Mouse (Mus musculus): Measurements from ENCODE around the gene Anp32b. TPM values are rescaled to one million over a fixed set of nuclear protein-coding genes. Genes with fewer than 3 reads are reported as not detected.

Gene Anp32b
- polyA plus RNA-seq, 1 experiment from 2014 or later: 271 TPM

- 87% methylated on average over 2 of the region's 2 CpGs for WGBS
- Histone ChIP-seq H3K27ac (ENCODE audit: low read depth, low read length) (no peak overlapping the region), H3K27me3 (ENCODE audit: control insufficient read depth, insufficient read depth, low read length) (no peaks in the 10 kb centered on the region), H3K36me3 (ENCODE audit: control insufficient read depth, insufficient read depth, low read length) (peaks cover 6% of the 10 kb centered on the region), H3K9ac (ENCODE audit: low read length) (no peak overlapping the region), H3K4me2 (ENCODE audit: low read depth) (no peak overlapping the region), H3K4me3 (ENCODE audit: low read depth, low read length) (no peak overlapping the region), H3K4me1 (ENCODE audit: control insufficient read depth, insufficient read depth, low read length) (peaks cover 5% of the 10 kb centered on the region; the same call in 1 of the 2 replicates), H3K9me3 (ENCODE audit: control insufficient read depth, low read length) (no peaks in the 10 kb centered on the region)
- DNase-seq (ENCODE audit: low spot score): no peak
- ATAC-seq (ENCODE audit: insufficient read depth, low FRiP score, low TSS enrichment): no peak
Measured at GRCm38 (mm10) chr4:46458411-46458810, 7.7 kb downstream of the Anp32b start.

GRCm38 (mm10) chr4:46463130-46463830, 12.6 kb downstream of the Anp32b start:
- H3K4me3 ChIP-seq (ENCODE audit: low read depth, low read length): no peak overlapping the region
- no peak overlapping the region for H3K9ac ChIP-seq (ENCODE audit: low read length)
- H3K9me3 ChIP-seq (ENCODE audit: control insufficient read depth, low read length): no peaks in the 10 kb centered on the region
- DNase-seq (ENCODE audit: low spot score): peak; percentile 45
- no peak overlapping the region for H3K4me2 ChIP-seq (ENCODE audit: low read depth)
- no peaks in the 10 kb centered on the region for H3K27me3 ChIP-seq (ENCODE audit: control insufficient read depth, insufficient read depth, low read length)
- no peak overlapping the region for H3K27ac ChIP-seq (ENCODE audit: low read depth, low read length)
- H3K36me3 ChIP-seq (ENCODE audit: control insufficient read depth, insufficient read depth, low read length): peaks cover 21% of the 10 kb centered on the region
- H3K4me1 ChIP-seq (ENCODE audit: control insufficient read depth, insufficient read depth, low read length): no peaks in the 10 kb centered on the region
- no peak for ATAC-seq (ENCODE audit: insufficient read depth, low FRiP score, low TSS enrichment)
- WGBS: 88% methylated on average over 7 of the region's 7 CpGs

- no peak overlapping the region for H3K9ac ChIP-seq (ENCODE audit: low read length)
- H3K4me2 ChIP-seq (ENCODE audit: low read depth): no peak overlapping the region
- WGBS: 94% methylated on average over 3 of the region's 3 CpGs
- ATAC-seq (ENCODE audit: insufficient read depth, low FRiP score, low TSS enrichment): no peak
- no peak overlapping the region for H3K4me3 ChIP-seq (ENCODE audit: low read depth, low read length)
- peaks cover 28% of the 10 kb centered on the region for H3K36me3 ChIP-seq (ENCODE audit: control insufficient read depth, insufficient read depth, low read length)
- H3K27ac ChIP-seq (ENCODE audit: low read depth, low read length): no peak overlapping the region
- no peaks in the 10 kb centered on the region for H3K4me1 ChIP-seq (ENCODE audit: control insufficient read depth, insufficient read depth, low read length)
- DNase-seq (ENCODE audit: low spot score): no peak
- H3K27me3 ChIP-seq (ENCODE audit: control insufficient read depth, insufficient read depth, low read length): no peaks in the 10 kb centered on the region
- H3K9me3 ChIP-seq (ENCODE audit: control insufficient read depth, low read length): no peaks in the 10 kb centered on the region
Measured at GRCm38 (mm10) chr4:46465740-46466139, 15.0 kb downstream of the Anp32b start.

- ATAC-seq (ENCODE audit: insufficient read depth, low FRiP score, low TSS enrichment) (no peak), DNase-seq (ENCODE audit: low spot score) (no peak)
- Histone ChIP-seq H3K4me3 (ENCODE audit: low read depth, low read length) (no peak overlapping the region), H3K27ac (ENCODE audit: low read depth, low read length) (no peak overlapping the region), H3K9ac (ENCODE audit: low read length) (no peak overlapping the region), H3K4me2 (ENCODE audit: low read depth) (no peak overlapping the region), H3K9me3 (ENCODE audit: control insufficient read depth, low read length) (no peaks in the 10 kb centered on the region), H3K27me3 (ENCODE audit: control insufficient read depth, insufficient read depth, low read length) (no peaks in the 10 kb centered on the region), H3K36me3 (ENCODE audit: control insufficient read depth, insufficient read depth, low read length) (peaks cover 22% of the 10 kb centered on the region), H3K4me1 (ENCODE audit: control insufficient read depth, insufficient read depth, low read length) (no peaks in the 10 kb centered on the region)
- 93% methylated on average over 5 of the region's 5 CpGs for WGBS
Measured at GRCm38 (mm10) chr4:46475101-46475500, 24.4 kb downstream of the Anp32b start.

GRCm38 (mm10) chr4:46479081-46479480, 28.4 kb downstream of the Anp32b start:
- H3K4me3 ChIP-seq (ENCODE audit: low read depth, low read length): no peak overlapping the region
- no peak for DNase-seq (ENCODE audit: low spot score)
- WGBS: 92% methylated on average over 2 of the region's 2 CpGs
- no peak overlapping the region for H3K9ac ChIP-seq (ENCODE audit: low read length)
- peaks cover 4% of the 10 kb centered on the region for H3K36me3 ChIP-seq (ENCODE audit: control insufficient read depth, insufficient read depth, low read length)
- ATAC-seq (ENCODE audit: insufficient read depth, low FRiP score, low TSS enrichment): no peak
- no peaks in the 10 kb centered on the region for H3K27me3 ChIP-seq (ENCODE audit: control insufficient read depth, insufficient read depth, low read length)
- no peaks in the 10 kb centered on the region for H3K9me3 ChIP-seq (ENCODE audit: control insufficient read depth, low read length)
- H3K4me1 ChIP-seq (ENCODE audit: control insufficient read depth, insufficient read depth, low read length): no peaks in the 10 kb centered on the region
- H3K4me2 ChIP-seq (ENCODE audit: low read depth): no peak overlapping the region
- no peak overlapping the region for H3K27ac ChIP-seq (ENCODE audit: low read depth, low read length)

- peaks cover 5% of the 10 kb centered on the region; the same call in 1 of the 2 replicates for H3K4me1 ChIP-seq (ENCODE audit: control insufficient read depth, insufficient read depth, low read length)
- 57% methylated on average over 14 of the region's 14 CpGs for WGBS
- ATAC-seq (ENCODE audit: insufficient read depth, low FRiP score, low TSS enrichment) (no peak), DNase-seq (ENCODE audit: low spot score) (no peak)
- H3K9me3 ChIP-seq (ENCODE audit: control insufficient read depth, low read length): no peaks in the 10 kb centered on the region
- H3K4me3 ChIP-seq (ENCODE audit: low read depth, low read length): no peak overlapping the region
- no peak overlapping the region for H3K27ac ChIP-seq (ENCODE audit: low read depth, low read length)
- no peak overlapping the region for H3K4me2 ChIP-seq (ENCODE audit: low read depth)
- no peaks in the 10 kb centered on the region for H3K27me3 ChIP-seq (ENCODE audit: control insufficient read depth, insufficient read depth, low read length)
- H3K9ac ChIP-seq (ENCODE audit: low read length): no peak overlapping the region
- H3K36me3 ChIP-seq (ENCODE audit: control insufficient read depth, insufficient read depth, low read length): no peaks in the 10 kb centered on the region
Measured at GRCm38 (mm10) chr4:46485696-46486417, 35.2 kb downstream of the Anp32b start.

GRCm38 (mm10) chr4:46487348-46487747, 36.6 kb downstream of the Anp32b start:
- H3K36me3 ChIP-seq (ENCODE audit: control insufficient read depth, insufficient read depth, low read length): no peaks in the 10 kb centered on the region; the same call in 1 of the 2 replicates
- H3K4me3 ChIP-seq (ENCODE audit: low read depth, low read length): no peak overlapping the region
- WGBS: 92% methylated on average over 5 of the region's 5 CpGs
- peaks cover 5% of the 10 kb centered on the region; the same call in 1 of the 2 replicates for H3K4me1 ChIP-seq (ENCODE audit: control insufficient read depth, insufficient read depth, low read length)
- H3K27ac ChIP-seq (ENCODE audit: low read depth, low read length): no peak overlapping the region
- no peak for ATAC-seq (ENCODE audit: insufficient read depth, low FRiP score, low TSS enrichment)
- no peak overlapping the region for H3K9ac ChIP-seq (ENCODE audit: low read length)
- no peaks in the 10 kb centered on the region for H3K27me3 ChIP-seq (ENCODE audit: control insufficient read depth, insufficient read depth, low read length)
- DNase-seq (ENCODE audit: low spot score): no peak
- no peak overlapping the region for H3K4me2 ChIP-seq (ENCODE audit: low read depth)
- H3K9me3 ChIP-seq (ENCODE audit: control insufficient read depth, low read length): no peaks in the 10 kb centered on the region

- peak within 1 kb of the TSS; percentile 83 for H3K4me3 ChIP-seq (ENCODE audit: low read depth, low read length)
- 2% methylated on average over 39 of the region's 58 CpGs for WGBS
- H3K27ac ChIP-seq (ENCODE audit: low read depth, low read length): no peak within 1 kb of the TSS
- DNase-seq (ENCODE audit: low spot score): peak; percentile 94
- peaks cover 5% of the 10 kb centered on the region; the same call in 1 of the 2 replicates for H3K4me1 ChIP-seq (ENCODE audit: control insufficient read depth, insufficient read depth, low read length)
- no peaks in the 10 kb centered on the region; the same call in 1 of the 2 replicates for H3K36me3 ChIP-seq (ENCODE audit: control insufficient read depth, insufficient read depth, low read length)
- H3K9ac ChIP-seq (ENCODE audit: low read length): peak within 1 kb of the TSS; percentile 72
- ATAC-seq (ENCODE audit: insufficient read depth, low FRiP score, low TSS enrichment): peak; percentile 99
- no peaks in the 10 kb centered on the region for H3K9me3 ChIP-seq (ENCODE audit: control insufficient read depth, low read length)
- H3K4me2 ChIP-seq (ENCODE audit: low read depth): peak within 1 kb of the TSS; percentile 75
- H3K27me3 ChIP-seq (ENCODE audit: control insufficient read depth, insufficient read depth, low read length): no peaks in the 10 kb centered on the region
Measured at GRCm38 (mm10) chr4:46489028-46489925, 38.6 kb downstream of the Anp32b start, which contains the start of gene Nans. Gene Nans (plus strand): TSS chr4:46489248.

Data from neural tube, embryonic 11.5 days (tissue).